ENCODE assay signal across 8 mouse cellular contexts in genomic region chr9:108516380-108517251, GRCm38 (mm10). TPM values are rescaled to one million over a fixed set of nuclear protein-coding genes. Genes with fewer than 3 reads are reported as not detected.
A peak's percentile ranks its signal among the peaks of the same experiment; 100 is the strongest.
DNase-seq lines count a peak whose midpoint lies in the region; ATAC-seq and TF ChIP-seq lines count a peak whose summit lies in the region.

TSS of gene Qrich1 (plus strand) at chr9:108516806.

- H3K79me2 ChIP-seq in C2C12 (ENCODE audit: control insufficient read depth, insufficient read depth) (peaks cover 44% of the 10 kb centered on the region), myocyte (ENCODE audit: control insufficient read depth, insufficient read depth) (peaks cover 39% of the 10 kb centered on the region)
- H3K79me2 ChIP-seq in liver, adult 2 months (ENCODE audit: control insufficient read depth, insufficient read depth, low read length): peaks cover 10% of the 10 kb centered on the region; the same call in 1 of the 2 replicates

- H3K27me3 ChIP-seq in C2C12 (ENCODE audit: control insufficient read depth, insufficient read depth, insufficient read length): no peaks in the 10 kb centered on the region
- no peaks in the 10 kb centered on the region for H3K27me3 ChIP-seq in erythroblast, embryonic 14.5 days (ENCODE audit: control insufficient read depth)
- H3K27me3 ChIP-seq in heart, embryonic 11.5 days (ENCODE audit: control insufficient read depth, insufficient read depth, low read length): no peaks in the 10 kb centered on the region
- no peaks in the 10 kb centered on the region for H3K27me3 ChIP-seq in kidney, embryonic 16.5 days (ENCODE audit: insufficient read depth, low read length)
- no peaks in the 10 kb centered on the region for H3K27me3 ChIP-seq in liver, adult 2 months (ENCODE audit: control insufficient read depth, insufficient read depth, low read length)
- H3K27me3 ChIP-seq in myocyte (ENCODE audit: control insufficient read depth, insufficient read depth, insufficient read length): no peaks in the 10 kb centered on the region
- no peaks in the 10 kb centered on the region for H3K27me3 ChIP-seq in splenic B cell, adult 2 months (ENCODE audit: control insufficient read depth, insufficient read depth, low read length, poor library complexity, severe bottlenecking)

- peak within 1 kb of the TSS; percentile 92 for H3ac ChIP-seq in C2C12 (ENCODE audit: control insufficient read depth, insufficient read length, low read depth)
- H3ac ChIP-seq in myocyte (ENCODE audit: control insufficient read depth, insufficient read length): peak within 1 kb of the TSS; percentile 97

- H3K4me1 ChIP-seq in erythroblast, embryonic 14.5 days (ENCODE audit: control insufficient read depth): peaks cover 55% of the 10 kb centered on the region
- peaks cover 15% of the 10 kb centered on the region for H3K4me1 ChIP-seq in heart, embryonic 11.5 days (ENCODE audit: control insufficient read depth, insufficient read depth, low read length)
- H3K4me1 ChIP-seq in kidney, embryonic 16.5 days (ENCODE audit: insufficient read depth, low read length): peaks cover 15% of the 10 kb centered on the region
- peaks cover 4% of the 10 kb centered on the region; the same call in 1 of the 2 replicates for H3K4me1 ChIP-seq in liver, adult 2 months (ENCODE audit: control insufficient read depth, insufficient read depth, low read length)

- peak; percentile 67; the same call in 1 of the 2 replicates for TF ChIP-seq POLR2A in brain, embryonic 14.5 days (IDR thresholded peaks at IDR 0.05; ENCODE audit: borderline replicate concordance, extremely low read depth, insufficient read depth, insufficient read length, poor library complexity, severe bottlenecking)
- peak; percentile 69; the same call in 1 of the 2 replicates for TF ChIP-seq POLR2A in liver, adult 2 months (IDR thresholded peaks at IDR 0.05; ENCODE audit: extremely low read depth, insufficient read depth, low read length)
- TF ChIP-seq POLR2A in myocyte (IDR thresholded peaks at IDR 0.05; ENCODE audit: insufficient read length, low read depth): peak; percentile 84

- H3K9ac ChIP-seq in heart, embryonic 11.5 days (ENCODE audit: low read depth, low read length): peak within 1 kb of the TSS; percentile 99
- H3K9ac ChIP-seq in kidney, embryonic 16.5 days (replicated peaks; ENCODE audit: low read length): peak within 1 kb of the TSS; percentile 99
- peak within 1 kb of the TSS; percentile 94 for H3K9ac ChIP-seq in liver, adult 2 months (ENCODE audit: low read depth, low read length)

- H3K27ac ChIP-seq in heart, embryonic 11.5 days (ENCODE audit: low read depth, low read length): peak within 1 kb of the TSS; percentile 100
- peak within 1 kb of the TSS; percentile 100 for H3K27ac ChIP-seq in kidney, embryonic 16.5 days (ENCODE audit: low read length)
- peak within 1 kb of the TSS; percentile 87 for H3K27ac ChIP-seq in liver, adult 2 months (replicated peaks; ENCODE audit: insufficient read depth, low read depth, low read length)

- no peak for TF ChIP-seq CTCF in C2C12 (IDR thresholded peaks at IDR 0.05; ENCODE audit: control insufficient read depth, insufficient read depth, insufficient read length)
- TF ChIP-seq CTCF in brain, embryonic 14.5 days (IDR thresholded peaks at IDR 0.05; ENCODE audit: borderline replicate concordance, extremely low read depth, insufficient read depth, insufficient read length): no peak
- no peak for TF ChIP-seq CTCF in liver, adult 2 months (IDR thresholded peaks at IDR 0.05; ENCODE audit: low read depth, low read length)

- 1% methylated on average over 47 of the region's 55 CpGs for WGBS in heart, embryonic 11.5 days (ENCODE audit: insufficient replicate concordance)
- under 1% methylated on average over 55 of the region's 55 CpGs for WGBS in kidney, embryonic 16.5 days
- 2% methylated on average over 55 of the region's 55 CpGs for WGBS in liver, adult 2 months

- no peaks in the 10 kb centered on the region for H3K9me3 ChIP-seq in erythroblast, embryonic 14.5 days (ENCODE audit: control insufficient read depth, low read length)
- H3K9me3 ChIP-seq in heart, embryonic 11.5 days (replicated peaks; ENCODE audit: control insufficient read depth, low read length): no peaks in the 10 kb centered on the region
- no peaks in the 10 kb centered on the region for H3K9me3 ChIP-seq in kidney, embryonic 16.5 days (ENCODE audit: low read length)

- H3K36me3 ChIP-seq in C2C12 (ENCODE audit: control insufficient read depth, insufficient read depth) (peaks cover 55% of the 10 kb centered on the region), myocyte (ENCODE audit: control insufficient read depth, insufficient read depth) (peaks cover 29% of the 10 kb centered on the region)
- H3K36me3 ChIP-seq in erythroblast, embryonic 14.5 days (ENCODE audit: control insufficient read depth): peaks cover 71% of the 10 kb centered on the region
- peaks cover 24% of the 10 kb centered on the region for H3K36me3 ChIP-seq in heart, embryonic 11.5 days (ENCODE audit: control insufficient read depth, insufficient read depth, low read length)
- H3K36me3 ChIP-seq in kidney, embryonic 16.5 days (ENCODE audit: insufficient read depth, low read length): peaks cover 38% of the 10 kb centered on the region
- peaks cover 22% of the 10 kb centered on the region for H3K36me3 ChIP-seq in liver, adult 2 months (ENCODE audit: control insufficient read depth, insufficient read depth, low read length)
- peaks cover 15% of the 10 kb centered on the region for H3K36me3 ChIP-seq in splenic B cell, adult 2 months (ENCODE audit: control insufficient read depth, insufficient read depth, low read length, poor library complexity, severe bottlenecking)

- H3K4me3 ChIP-seq in C2C12 (ENCODE audit: insufficient read depth, poor library complexity, severe bottlenecking): peak within 1 kb of the TSS; percentile 72
- peak within 1 kb of the TSS; percentile 99 for H3K4me3 ChIP-seq in erythroblast, embryonic 14.5 days (replicated peaks)
- H3K4me3 ChIP-seq in heart, embryonic 11.5 days (ENCODE audit: low read depth, low read length): peak within 1 kb of the TSS; percentile 98
- H3K4me3 ChIP-seq in kidney, embryonic 16.5 days (ENCODE audit: low read length): peak within 1 kb of the TSS; percentile 98
- peak within 1 kb of the TSS; percentile 81 for H3K4me3 ChIP-seq in liver, adult 2 months (ENCODE audit: insufficient read depth, low read depth, low read length)
- H3K4me3 ChIP-seq in myocyte: peak within 1 kb of the TSS; percentile 73

- peak within 1 kb of the TSS; percentile 90 for H3K4me2 ChIP-seq in heart, embryonic 11.5 days
- peak within 1 kb of the TSS; percentile 82 for H3K4me2 ChIP-seq in kidney, embryonic 16.5 days (replicated peaks; ENCODE audit: low read depth, low read length)
- H3K4me2 ChIP-seq in myocyte (ENCODE audit: low read depth): peak within 1 kb of the TSS; percentile 79

- ATAC-seq in heart, embryonic 11.5 days (replicated peaks; ENCODE audit: insufficient number of reproducible peaks, low FRiP score, low TSS enrichment): peak; percentile 93
- peak; percentile 97 for ATAC-seq in kidney, embryonic 16.5 days (ENCODE audit: low FRiP score, low TSS enrichment)

- H3K79me3 ChIP-seq in C2C12 (ENCODE audit: low read depth): peaks cover 39% of the 10 kb centered on the region

- peak; percentile 99 for DNase-seq in brain, embryonic 14.5 days (ENCODE audit: low read depth)
- peak; percentile 87 for DNase-seq in liver, adult 2 months (ENCODE audit: extremely low read depth, low read depth, low spot score)
- peak; percentile 97 for DNase-seq in splenic B cell, adult 2 months (ENCODE audit: low read depth, low spot score)

TF ChIP-seq in C2C12, 6 proteins besides CTCF, POLR2A, EP300 and RAD21:
- TF ChIP-seq MYOD1 (IDR thresholded peaks at IDR 0.05; ENCODE audit: control insufficient read depth, insufficient read length, low read depth) (no peak), MAX (IDR thresholded peaks at IDR 0.05) (peak; percentile 69)

TF ChIP-seq in myocyte, 11 proteins besides CTCF, POLR2A, EP300 and RAD21:
- TF ChIP-seq MAX (IDR thresholded peaks at IDR 0.05; ENCODE audit: low read depth) (no peak), SRF (IDR thresholded peaks at IDR 0.05; ENCODE audit: control insufficient read depth, insufficient read length, low read depth) (peak; percentile 2), POLR2AphosphoS2 (IDR thresholded peaks at IDR 0.05; ENCODE audit: insufficient read length, low read depth) (peak; percentile 50)

RNA-seq across cellular contexts. Expression of gene Qrich1, which starts in this region (rescaled TPM):
- 58.2 TPM for polyA plus RNA-seq in C2C12 (2012; fragmentation: generic; extraction: Trizol)
- 166 and 169 TPM in 2 replicates for polyA plus RNA-seq in brain, embryonic 14.5 days (2012; rRNA removed)
- polyA plus RNA-seq in erythroblast, embryonic 14.5 days (2012): 3.5 TPM in 2 replicates
- polyA plus RNA-seq in heart, embryonic 11.5 days (2014; fragmentation: Nextera tagmentation; extraction: Ambion mirVana): 103 and 109 TPM in 2 replicates
- polyA plus RNA-seq in kidney, embryonic 16.5 days (2015; fragmentation: Nextera tagmentation; extraction: Ambion mirVana): 129 and 135 TPM in 2 replicates
- total RNA-seq in liver, adult 2 months (2014; rRNA removed): 43.0 and 52.7 TPM in 2 replicates
- 50.7 and 54.9 TPM in 2 replicates for polyA plus RNA-seq in liver, adult 2 months (2012; rRNA removed)
- 44.0 TPM for polyA plus RNA-seq in myocyte (2012; fragmentation: generic; extraction: Trizol)

Comparison
In these comparisons a context has a peak if more than half of its experiments do, and no peak if none do; other contexts are left out.
1. Peak in every context shown above with its lines: DNase-seq, ATAC-seq, H3K4me3 ChIP-seq and H3K27ac ChIP-seq.